Mouse (Mus musculus): Measurements from ENCODE around the gene Ptges2.
"Not testable (repeated sequence)": the region's sequence is repeated elsewhere in the genome, so short reads cannot be mapped to it uniquely, and the experiment has no call there.

Gene Ptges2

GRCm38 (mm10) chr2:32395484-32395945 is at the start of gene Ptges2:
Ptges2 (plus strand) TSS chr2:32395896.
- DNase-seq = peak; percentile 89

- DNase-seq = peak; percentile 55
Observed at GRCm38 (mm10) chr2:32347019-32347418, 48.7 kb upstream of the Ptges2 start.

- DNase-seq = peak; percentile 89
Observed at GRCm38 (mm10) chr2:32348311-32348710, 47.4 kb upstream of the Ptges2 start.

- DNase-seq = peak; percentile 69
Observed at GRCm38 (mm10) chr2:32349625-32350255, 46.0 kb upstream of the Ptges2 start.

- peak; percentile 80 for DNase-seq
Observed at GRCm38 (mm10) chr2:32350471-32351051, 45.1 kb upstream of the Ptges2 start.

GRCm38 (mm10) chr2:32351471-32351961 is 44.2 kb upstream of the Ptges2 start:
- DNase-seq = peak; percentile 84

- peak; percentile 85 for DNase-seq
Observed at GRCm38 (mm10) chr2:32352151-32353006, 43.3 kb upstream of the Ptges2 start, which contains the start of gene Ciz1. Ciz1 (plus strand) TSS chr2:32352327.

- DNase-seq = peak; percentile 96
Observed at GRCm38 (mm10) chr2:32353007-32353542, 42.6 kb upstream of the Ptges2 start, which contains the start of gene Dnm1. Dnm1 (minus strand) TSS chr2:32353338.

- DNase-seq = peak; percentile 52
Observed at GRCm38 (mm10) chr2:32353836-32354235, 41.9 kb upstream of the Ptges2 start.

GRCm38 (mm10) chr2:32354336-32354895 is 41.3 kb upstream of the Ptges2 start:
- DNase-seq = peak; percentile 50

- DNase-seq = peak; percentile 35
Observed at GRCm38 (mm10) chr2:32356216-32356615, 39.5 kb upstream of the Ptges2 start.

- DNase-seq = peak; percentile 39
Observed at GRCm38 (mm10) chr2:32357710-32358109, 38.0 kb upstream of the Ptges2 start.

- DNase-seq = peak; percentile 56
Observed at GRCm38 (mm10) chr2:32358381-32358780, 37.3 kb upstream of the Ptges2 start.

GRCm38 (mm10) chr2:32360741-32361140 is 35.0 kb upstream of the Ptges2 start:
- DNase-seq = peak; percentile 90

- peak; percentile 90 for DNase-seq
Observed at GRCm38 (mm10) chr2:32361437-32361836, 34.3 kb upstream of the Ptges2 start.

GRCm38 (mm10) chr2:32362274-32362673 is 33.4 kb upstream of the Ptges2 start:
- DNase-seq = not testable (repeated sequence)

GRCm38 (mm10) chr2:32362817-32363340 is 32.8 kb upstream of the Ptges2 start:
- peak; percentile 93 for DNase-seq

- DNase-seq = peak; percentile 56
Observed at GRCm38 (mm10) chr2:32363376-32364106, 32.2 kb upstream of the Ptges2 start.

- DNase-seq = no peak
Observed at GRCm38 (mm10) chr2:32364121-32364520, 31.6 kb upstream of the Ptges2 start.

GRCm38 (mm10) chr2:32367315-32367714 is 28.4 kb upstream of the Ptges2 start:
- no peak for DNase-seq

- DNase-seq = no peak
Observed at GRCm38 (mm10) chr2:32374191-32374590, 21.5 kb upstream of the Ptges2 start.
